Mouse (Mus musculus) liver, postnatal 0 days (tissue): ENCODE data around the gene Gpr161. TPM values are rescaled to one million over a fixed set of nuclear protein-coding genes. Genes with fewer than 3 reads are reported as not detected.
A peak's percentile ranks its signal among the peaks of the same experiment; 100 is the strongest.

Experiments used
- ATAC-seq: fragments of 200-750 bp; cut with Nextera tagmentation; 2 replicates; pipeline ENCODE4 v1.8.0; 2017; ENCODE audit warnings: mild to moderate bottlenecking, moderate library complexity
- DNase-seq: peaks from one replicate; pipeline ENCODE4 v3.0.0-alpha.2; 2016
- H3K27ac ChIP-seq: fragments of 300-500 bp; sonication (generic); 2 replicates; pipeline ENCODE4 v1.5.1; 2014; ENCODE audit warnings: antibody characterized with exemption, moderate library complexity, mild to moderate bottlenecking, low read depth
- H3K27me3 ChIP-seq: fragments of 300-500 bp; sonication (generic); 2 replicates; pipeline ENCODE4 v1.6.1; 2014; ENCODE audit warnings: low read length, control low read depth, mixed read lengths; ENCODE audit not compliant: insufficient read depth
- H3K36me3 ChIP-seq: fragments of 300-500 bp; sonication (generic); replicated peaks from 2 replicates; pipeline ENCODE4 v1.6.1; 2014; ENCODE audit warnings: mild to moderate bottlenecking, control low read depth, low read length, moderate library complexity, mixed read lengths; ENCODE audit not compliant: insufficient read depth
- H3K4me1 ChIP-seq: fragments of 300-500 bp; sonication (generic); 2 replicates; pipeline ENCODE4 v1.6.1; 2014; ENCODE audit warnings: antibody characterized with exemption, mild to moderate bottlenecking, control low read depth; ENCODE audit not compliant: insufficient read depth
- H3K4me2 ChIP-seq: fragments of 300-500 bp; sonication (generic); 2 replicates; pipeline ENCODE4 v1.6.1; 2014; ENCODE audit warnings: low read depth, mild to moderate bottlenecking, low read length, moderate library complexity, mixed read lengths
- H3K4me3 ChIP-seq: fragments of 300-500 bp; sonication (generic); 2 replicates; pipeline ENCODE4 v1.5.1; 2014; ENCODE audit warnings: low read depth, low read length
- H3K9ac ChIP-seq: fragments of 300-500 bp; sonication (generic); replicated peaks from 2 replicates; pipeline ENCODE4 v1.6.1; 2014; ENCODE audit warnings: mild to moderate bottlenecking, moderate library complexity
- H3K9me3 ChIP-seq: fragments of 300-500 bp; sonication (generic); 2 replicates; pipeline ENCODE4 v1.6.1; 2016; ENCODE audit warnings: mild to moderate bottlenecking, control low read depth, low read length, mixed read lengths
- CTCF ChIP-seq: sonication (generic); IDR thresholded peaks from 2 replicates; pipeline ENCODE4 v1.5.1; 2016; ENCODE audit warnings: antibody characterized with exemption, low read depth
- EP300 ChIP-seq: IDR thresholded peaks from 2 replicates; pipeline ENCODE4 v1.6.1; 2016; ENCODE audit warnings: antibody characterized with exemption, low read depth, mild to moderate bottlenecking
- WGBS: fragments of 180-500 bp; shearing (Covaris S2); extraction: QIAGEN DNeasy Blood & Tissue Kit; methylation state at CpG from one replicate; pipeline ENCODE4 v1.1.7; 2014; ENCODE audit not compliant: insufficient replicate concordance; 5-methylcytosine and 5-hydroxymethylcytosine counted together
- polyA plus RNA-seq: library from polyadenylated mRNA; unstranded; fragments of >200 nt; fragmentation: Nextera tagmentation; extraction: Ambion mirVana; gene quantifications from 2 replicates; pipeline ENCODE4 v1.2.1, GENCODE M21; 2015

Gpr161 gene
- polyA plus RNA-seq, 1 experiment from 2014 or later: 0.07 TPM

DNA sequence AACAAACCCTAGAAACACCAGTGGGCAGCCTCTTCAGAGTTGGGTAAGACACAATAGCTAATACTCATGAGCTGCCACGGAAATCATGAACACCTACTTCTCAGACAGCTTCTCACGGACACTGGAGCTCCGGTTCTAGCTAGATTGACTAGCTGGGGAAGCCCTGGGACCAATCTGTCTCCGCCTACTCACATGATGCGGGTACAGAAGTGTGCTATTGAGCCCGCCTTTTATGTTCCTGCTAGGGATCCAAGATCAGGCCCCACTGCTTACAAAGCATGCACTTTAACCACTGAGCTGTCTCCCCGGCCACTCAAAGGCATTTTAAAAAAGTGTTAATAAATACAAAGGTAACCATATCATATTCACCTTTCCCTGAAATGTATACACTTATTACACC lies 46.5 kb downstream of the Gpr161 start:
- no peak overlapping the region for H3K27ac ChIP-seq
- no peaks in the 10 kb centered on the region for H3K9me3 ChIP-seq
- no peaks in the 10 kb centered on the region for H3K27me3 ChIP-seq
- H3K4me2 ChIP-seq: no peak overlapping the region
- no peaks in the 10 kb centered on the region for H3K4me1 ChIP-seq
- no peak overlapping the region for H3K9ac ChIP-seq
- no peak overlapping the region for H3K4me3 ChIP-seq
- TF ChIP-seq EP300: no peak
- TF ChIP-seq CTCF: no peak
- H3K36me3 ChIP-seq: peaks cover 16% of the 10 kb centered on the region
- WGBS: 76% methylated on average over 7 of the region's 7 CpGs
- no peak for DNase-seq
- ATAC-seq: no peak

DNA sequence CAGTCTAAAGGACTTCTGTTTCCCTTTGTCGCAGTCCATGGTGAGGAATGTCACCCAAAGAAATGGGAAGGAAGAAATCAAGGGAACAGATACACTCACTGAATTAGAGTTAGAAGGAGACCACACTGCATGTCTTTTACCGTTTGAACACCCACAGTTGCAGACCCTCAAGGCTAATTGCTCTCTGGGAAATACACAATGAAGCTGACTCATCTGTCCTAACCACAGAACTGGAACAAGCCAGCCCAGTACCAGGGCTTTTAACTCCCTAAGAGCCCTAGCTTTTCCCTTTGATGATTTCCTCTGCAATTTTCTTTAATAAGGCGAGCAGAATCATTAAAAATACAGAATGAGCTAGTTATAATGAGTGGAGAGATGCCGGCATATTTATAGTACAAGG lies 48.9 kb downstream of the Gpr161 start:
- no peak overlapping the region for H3K4me3 ChIP-seq
- H3K27me3 ChIP-seq: no peaks in the 10 kb centered on the region
- ATAC-seq (no peak), DNase-seq (no peak)
- H3K4me2 ChIP-seq: no peak overlapping the region
- H3K36me3 ChIP-seq: peaks cover 7% of the 10 kb centered on the region
- no peak overlapping the region for H3K9ac ChIP-seq
- no peaks in the 10 kb centered on the region for H3K4me1 ChIP-seq
- H3K9me3 ChIP-seq: no peaks in the 10 kb centered on the region
- H3K27ac ChIP-seq: no peak overlapping the region
- no peak for TF ChIP-seq EP300
- TF ChIP-seq CTCF: no peak
- WGBS: 55% methylated on average over 4 of the region's 4 CpGs

DNA sequence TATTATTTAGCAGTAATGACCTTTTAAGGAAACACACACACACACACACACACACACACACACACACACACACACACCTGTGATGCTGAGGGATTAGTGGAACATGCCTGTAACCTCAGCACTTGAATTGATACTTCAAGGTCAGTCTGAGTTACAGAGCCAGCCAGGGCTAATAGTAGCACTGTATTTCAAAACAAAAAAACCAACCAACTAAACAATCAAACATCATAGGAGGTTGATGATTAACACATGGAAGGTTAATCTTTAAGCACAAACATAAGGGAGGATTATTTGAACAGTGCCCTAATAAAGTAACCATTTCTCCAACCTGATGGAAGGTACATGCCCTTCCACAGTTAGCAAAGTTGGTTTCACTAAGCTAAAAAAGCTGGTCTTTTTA lies 53.0 kb downstream of the Gpr161 start:
- Histone ChIP-seq H3K4me3 (no peak overlapping the region), H3K9ac (no peak overlapping the region), H3K27me3 (no peaks in the 10 kb centered on the region), H3K4me2 (no peak overlapping the region), H3K9me3 (no peaks in the 10 kb centered on the region), H3K27ac (peak overlapping the region; percentile 61; the same call in 1 of the 2 replicates), H3K4me1 (no peaks in the 10 kb centered on the region), H3K36me3 (peaks cover 19% of the 10 kb centered on the region)
- TF ChIP-seq CTCF: no peak
- TF ChIP-seq EP300: 0 out of 2 replicates have a peak, but pooled peaks have one; percentile 31
- peak; percentile 93 for ATAC-seq
- no peak for DNase-seq

DNA sequence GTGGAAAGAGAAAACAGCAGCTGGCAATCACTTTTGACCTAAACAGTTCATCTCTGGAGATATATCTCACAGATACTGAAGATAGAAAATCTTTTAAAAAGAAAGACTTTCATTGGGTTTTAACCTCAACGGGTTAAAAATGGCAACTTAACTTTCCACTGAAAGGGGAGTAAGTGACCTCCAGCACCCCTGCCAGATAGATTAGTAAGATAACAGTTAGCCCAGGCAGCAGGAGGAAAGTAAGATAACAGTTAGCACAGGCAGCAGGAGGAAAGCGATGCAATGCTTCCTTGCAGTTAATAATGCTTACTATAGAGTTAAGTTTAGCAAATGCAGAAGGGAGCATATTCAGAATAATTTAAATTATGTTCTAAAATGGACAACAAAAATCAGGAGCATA lies 60.8 kb downstream of the Gpr161 start:
- no peak overlapping the region for H3K4me2 ChIP-seq

DNA sequence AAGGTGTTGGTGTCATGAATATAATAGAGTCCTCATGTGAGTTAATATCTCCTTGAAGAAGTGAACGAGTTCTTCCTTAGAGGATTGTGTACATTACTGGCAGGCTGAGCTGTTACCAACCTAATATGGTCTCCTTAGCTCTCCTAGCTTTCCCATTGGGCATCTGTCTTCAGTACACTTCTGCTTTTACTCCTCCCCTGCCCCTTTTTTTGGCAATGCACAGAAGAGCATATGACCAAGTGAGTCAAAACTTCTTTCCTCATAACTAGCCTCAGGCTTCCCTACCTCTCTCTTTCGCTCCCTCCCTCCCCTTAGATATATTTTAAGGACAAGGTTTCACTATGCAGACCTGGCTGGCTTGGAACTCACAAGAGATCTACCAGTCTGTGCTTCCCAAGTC lies 67.7 kb downstream of the Gpr161 start:
- TF ChIP-seq EP300: no peak
- no peak for TF ChIP-seq CTCF
- no peak overlapping the region for H3K9ac ChIP-seq
- no peak for DNase-seq
- no peak overlapping the region for H3K27ac ChIP-seq
- H3K4me1 ChIP-seq: no peaks in the 10 kb centered on the region
- no peak overlapping the region for H3K4me2 ChIP-seq
- H3K9me3 ChIP-seq: no peaks in the 10 kb centered on the region
- no peak for ATAC-seq
- WGBS: 83% methylated on average over 2 of the region's 2 CpGs
- H3K4me3 ChIP-seq: no peak overlapping the region
- H3K36me3 ChIP-seq: peaks cover 11% of the 10 kb centered on the region; the same call in 1 of the 2 replicates
- H3K27me3 ChIP-seq: no peaks in the 10 kb centered on the region

More for the DNA sequence above, 60.8 kb downstream of the Gpr161 start:
- H3K36me3 ChIP-seq: peaks cover 10% of the 10 kb centered on the region; the same call in 1 of the 2 replicates
- H3K27me3 ChIP-seq: no peaks in the 10 kb centered on the region
- H3K9ac ChIP-seq: no peak overlapping the region
- DNase-seq: no peak
- no peak for ATAC-seq
- H3K4me1 ChIP-seq: no peaks in the 10 kb centered on the region
- no peak overlapping the region for H3K4me3 ChIP-seq
- 13% methylated on average over 2 of the region's 2 CpGs for WGBS
- H3K27ac ChIP-seq: no peak overlapping the region
- no peak for TF ChIP-seq CTCF
- peak; percentile 63 for TF ChIP-seq EP300
- H3K9me3 ChIP-seq: no peaks in the 10 kb centered on the region

DNA sequence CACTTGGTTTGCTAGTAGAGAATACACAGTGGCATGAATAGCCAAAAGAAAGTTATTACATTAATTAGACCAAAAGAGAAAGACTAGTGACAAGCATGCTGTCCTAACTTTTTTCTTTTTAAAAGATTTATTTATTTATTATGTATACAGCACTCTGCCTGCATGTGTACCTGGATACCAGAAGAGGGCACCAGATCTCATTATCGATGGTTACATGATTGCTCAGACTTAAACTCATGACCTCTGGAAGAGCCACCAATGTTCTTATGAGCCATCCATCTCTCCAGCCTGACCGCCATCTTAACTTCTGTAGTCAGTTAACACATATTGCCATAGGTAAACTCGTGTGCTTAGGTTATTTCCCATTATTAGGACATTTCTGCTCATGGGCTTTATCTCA lies 69.5 kb downstream of the Gpr161 start:
- Histone ChIP-seq H3K4me1 (no peaks in the 10 kb centered on the region), H3K9ac (no peak overlapping the region), H3K36me3 (peaks cover 11% of the 10 kb centered on the region; the same call in 1 of the 2 replicates), H3K27me3 (no peaks in the 10 kb centered on the region), H3K9me3 (no peaks in the 10 kb centered on the region), H3K27ac (no peak overlapping the region), H3K4me2 (no peak overlapping the region), H3K4me3 (no peak overlapping the region)
- 86% methylated on average over 3 of the region's 3 CpGs for WGBS
- ATAC-seq: no peak
- no peak for DNase-seq
- TF ChIP-seq CTCF (peak; percentile 49), EP300 (no peak)

DNA sequence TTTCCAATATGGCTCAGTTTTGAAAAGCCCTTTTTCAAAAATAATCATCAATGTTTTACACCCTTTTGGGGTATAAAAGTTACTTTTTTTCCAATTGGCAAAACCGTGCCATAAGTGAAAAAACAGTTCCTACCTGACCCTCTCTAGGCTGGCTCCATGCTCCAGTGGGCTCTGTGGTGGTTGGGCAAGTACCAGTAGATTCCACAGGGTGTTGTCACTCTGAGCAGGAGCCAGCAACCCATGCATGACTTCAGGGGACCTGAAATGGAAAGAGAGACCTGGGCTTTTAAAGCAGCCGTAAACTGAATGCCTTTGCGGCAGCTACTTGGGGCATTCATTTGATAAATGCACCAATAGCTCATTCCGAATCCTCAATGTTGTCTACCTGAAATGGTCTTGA lies 75.4 kb downstream of the Gpr161 start:
- ATAC-seq (no peak), DNase-seq (no peak)
- no peak overlapping the region for H3K9ac ChIP-seq
- no peak for TF ChIP-seq EP300
- no peak for TF ChIP-seq CTCF
- H3K4me1 ChIP-seq: no peaks in the 10 kb centered on the region
- WGBS: 95% methylated on average over 4 of the region's 4 CpGs
- H3K36me3 ChIP-seq: peaks cover 12% of the 10 kb centered on the region; the same call in 1 of the 2 replicates
- no peak overlapping the region for H3K4me3 ChIP-seq
- no peak overlapping the region for H3K27ac ChIP-seq
- H3K9me3 ChIP-seq: no peaks in the 10 kb centered on the region
- H3K27me3 ChIP-seq: no peaks in the 10 kb centered on the region
- no peak overlapping the region for H3K4me2 ChIP-seq
